Mouse (Mus musculus) gastrocnemius, adult 8-10 months (tissue): ENCODE data around the gene Fam243. TPM values are rescaled to one million over a fixed set of nuclear protein-coding genes. Genes with fewer than 3 reads are reported as not detected.
A peak's percentile ranks its signal among the peaks of the same experiment; 100 is the strongest.

Source experiments
- DNase-seq, 2 experiments: peaks; one replicate each; pipeline ENCODE4 v3.0.0; 2022; ENCODE audit warnings: low spot score in 2 of 2
- total RNA-seq, 4 experiments: library from RNA; stranded (reverse); gene quantifications; 2 replicates each; pipeline ENCODE4 v1.2.4; 2022

Gene Fam243
- total RNA-seq, result not detected

- DNase-seq, result no peak
Observed at GRCm38 (mm10) chr16:92321341-92321740, at the start of gene Fam243. Fam243 (minus strand) TSS chr16:92321441.

DNA sequence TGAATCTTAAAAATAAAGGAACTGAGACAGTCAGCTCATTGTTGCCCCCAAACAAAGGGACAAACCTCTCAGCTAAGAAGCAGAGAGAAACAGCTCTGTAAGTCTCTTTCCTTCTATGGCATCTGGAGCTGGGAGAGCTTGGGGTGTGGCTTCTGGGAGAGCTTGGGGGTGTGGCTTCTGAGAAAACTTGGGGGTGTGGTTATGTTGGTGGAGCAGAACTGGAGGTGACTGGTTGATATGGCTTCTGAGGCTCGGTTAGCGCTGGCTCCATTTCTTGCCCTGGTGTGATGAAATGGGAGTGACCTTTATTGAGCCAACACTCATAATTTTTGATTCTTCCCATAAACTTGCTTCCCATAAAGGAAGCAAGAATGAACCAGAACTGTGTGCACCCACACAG, 48.0 kb upstream of the Fam243 start:
- no peak for DNase-seq

DNA sequence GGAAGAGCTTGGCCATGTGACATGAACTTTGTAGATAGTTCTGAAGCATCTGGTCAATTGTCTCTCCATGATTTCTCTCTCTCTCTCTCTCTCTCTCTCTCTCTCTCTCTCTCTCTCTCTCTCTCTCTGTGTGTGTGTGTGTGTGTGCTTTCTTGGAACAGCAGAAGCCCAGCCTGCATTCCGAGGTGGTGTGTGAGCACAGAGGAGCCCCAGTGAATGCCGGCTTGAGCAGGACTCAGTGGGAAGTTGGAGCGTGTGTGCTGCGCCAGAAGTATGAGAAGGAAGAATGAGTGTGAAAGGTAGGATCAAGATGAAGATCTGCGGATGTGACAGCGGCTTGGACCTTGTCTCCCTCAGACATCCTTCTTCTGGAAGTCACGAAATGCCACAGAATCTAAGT, 44.2 kb upstream of the Fam243 start:
- DNase-seq, result no peak

- no peak for DNase-seq
Observed at GRCm38 (mm10) chr16:92360711-92361110, 39.5 kb upstream of the Fam243 start.

GRCm38 (mm10) chr16:92359229-92359628, 38.0 kb upstream of the Fam243 start, which contains the start of gene Kcne1:
Kcne1 (minus strand) TSS chr16:92359468.
- DNase-seq, result no peak

GRCm38 (mm10) chr16:92358734-92359133, 37.5 kb upstream of the Fam243 start:
- DNase-seq, result no peak

DNA sequence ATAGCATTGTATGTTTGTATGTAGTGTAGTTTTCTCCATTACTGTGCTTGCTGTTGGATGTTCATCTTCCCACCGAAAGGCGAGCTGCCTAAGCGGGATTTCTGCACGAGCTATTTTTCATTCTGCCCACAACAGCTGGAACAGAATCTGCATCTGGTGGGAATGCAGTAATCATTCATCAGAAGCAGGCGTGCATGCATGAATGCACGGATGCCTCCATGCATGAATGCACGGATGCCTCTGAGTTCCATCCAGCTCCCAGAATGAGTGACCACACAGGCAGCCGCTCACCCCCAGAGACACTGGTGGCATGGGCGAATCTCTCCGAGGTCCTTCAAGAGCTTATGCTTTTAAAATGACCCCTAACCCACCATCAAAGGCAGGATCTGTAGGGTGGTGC, 36.3 kb upstream of the Fam243 start:
- DNase-seq, result no peak

DNA sequence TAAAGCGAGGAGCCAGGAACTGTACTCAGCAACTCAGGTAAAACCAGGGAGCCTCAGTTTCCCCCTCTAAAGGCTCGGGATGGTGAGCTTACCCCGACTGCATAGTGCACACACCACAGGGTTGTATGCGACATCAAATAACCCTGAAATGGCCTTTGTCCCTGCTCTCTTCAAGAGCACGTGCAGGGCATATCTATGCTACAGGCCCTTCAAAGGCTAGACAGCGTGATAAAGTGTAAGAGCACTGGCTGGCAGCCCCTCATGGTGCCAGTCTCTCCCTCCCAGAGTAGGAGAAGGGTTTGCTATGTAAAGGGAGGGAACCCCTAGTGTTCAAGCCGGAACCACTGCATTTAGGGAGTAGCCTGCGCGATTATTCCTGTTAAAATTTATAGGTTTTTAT, 35.8 kb upstream of the Fam243 start:
- DNase-seq, result no peak

DNA sequence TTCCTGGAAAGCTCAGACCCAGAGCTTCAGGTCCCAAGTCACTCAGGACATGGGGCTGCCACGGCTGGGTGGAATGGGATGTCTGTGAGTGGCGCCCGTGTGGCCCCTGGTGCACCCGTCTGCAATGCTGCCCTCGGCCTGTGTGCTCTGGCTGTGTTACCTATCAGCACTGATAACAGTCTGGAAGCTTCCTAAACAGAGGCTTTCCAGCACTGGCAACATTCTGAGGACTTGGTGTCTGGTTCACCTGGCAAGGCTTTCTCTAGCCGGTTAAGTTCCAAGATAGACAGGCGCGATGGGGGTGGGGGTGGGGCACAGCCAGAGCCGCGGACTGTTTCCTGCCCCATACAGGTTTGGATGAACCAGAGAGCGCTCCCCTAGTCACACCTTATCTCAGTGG, 34.7 kb upstream of the Fam243 start:
- DNase-seq, result no peak

DNA sequence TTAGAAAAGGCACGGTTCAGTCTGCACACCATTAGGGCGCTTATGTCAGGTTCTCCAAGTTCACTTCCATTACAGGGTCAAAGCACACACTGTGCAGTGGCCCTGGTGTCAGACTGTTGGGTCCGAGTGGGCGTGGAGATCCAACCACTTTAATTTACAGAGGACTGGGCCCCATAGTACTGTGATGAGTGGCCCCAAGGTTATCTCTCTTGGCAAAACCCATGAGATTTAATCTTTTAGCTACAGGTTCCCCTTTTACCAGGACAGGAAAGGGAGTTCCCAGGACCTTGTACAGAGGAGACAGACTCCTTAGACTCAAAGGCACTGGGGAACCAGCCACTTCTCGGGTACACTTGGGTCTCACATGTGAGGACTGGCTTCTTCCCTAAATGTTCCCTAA, 34.1 kb upstream of the Fam243 start:
- no peak for DNase-seq

GRCm38 (mm10) chr16:92353897-92354296, 32.7 kb upstream of the Fam243 start:
- no peak for DNase-seq

DNA sequence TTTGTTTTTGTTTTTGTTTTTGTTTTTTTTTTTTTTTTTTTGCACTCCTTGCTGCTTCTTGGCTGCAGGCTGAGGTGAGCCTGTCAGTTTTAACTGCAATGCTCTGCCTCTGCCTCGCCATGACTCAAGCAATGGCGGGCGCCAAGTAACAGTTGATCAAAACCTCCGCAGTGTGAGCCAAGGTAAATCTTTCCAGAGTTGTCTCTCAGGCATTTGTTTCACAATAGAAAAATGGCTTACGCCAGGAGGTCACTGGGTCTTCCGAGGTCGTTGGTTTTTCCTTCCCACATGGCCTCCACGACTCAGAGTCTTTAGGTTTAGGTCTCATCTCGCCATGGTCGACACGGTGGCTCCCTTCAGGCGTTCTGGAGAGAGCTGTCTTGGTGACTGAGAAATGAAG, 32.1 kb upstream of the Fam243 start:
- DNase-seq, result no peak

DNA sequence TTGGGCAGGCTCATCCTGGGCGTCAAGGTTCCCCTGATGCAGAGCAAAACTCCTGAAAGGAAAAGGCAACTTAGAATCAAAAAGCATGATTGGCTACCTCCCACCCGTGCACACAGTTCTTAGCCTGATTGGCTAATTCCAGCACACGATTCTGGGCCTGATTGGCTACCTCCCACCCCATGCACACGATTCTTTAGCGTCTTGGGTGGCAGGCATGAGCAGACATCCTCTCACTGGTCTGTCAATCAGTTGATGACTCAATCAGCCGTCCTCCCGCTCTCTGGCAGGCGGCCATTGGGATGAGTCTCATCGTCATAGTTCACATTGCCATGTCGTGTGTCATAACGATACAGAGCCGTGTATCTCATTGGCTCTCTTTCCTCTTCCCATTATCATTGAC, 27.7 kb upstream of the Fam243 start:
- no peak for DNase-seq

DNA sequence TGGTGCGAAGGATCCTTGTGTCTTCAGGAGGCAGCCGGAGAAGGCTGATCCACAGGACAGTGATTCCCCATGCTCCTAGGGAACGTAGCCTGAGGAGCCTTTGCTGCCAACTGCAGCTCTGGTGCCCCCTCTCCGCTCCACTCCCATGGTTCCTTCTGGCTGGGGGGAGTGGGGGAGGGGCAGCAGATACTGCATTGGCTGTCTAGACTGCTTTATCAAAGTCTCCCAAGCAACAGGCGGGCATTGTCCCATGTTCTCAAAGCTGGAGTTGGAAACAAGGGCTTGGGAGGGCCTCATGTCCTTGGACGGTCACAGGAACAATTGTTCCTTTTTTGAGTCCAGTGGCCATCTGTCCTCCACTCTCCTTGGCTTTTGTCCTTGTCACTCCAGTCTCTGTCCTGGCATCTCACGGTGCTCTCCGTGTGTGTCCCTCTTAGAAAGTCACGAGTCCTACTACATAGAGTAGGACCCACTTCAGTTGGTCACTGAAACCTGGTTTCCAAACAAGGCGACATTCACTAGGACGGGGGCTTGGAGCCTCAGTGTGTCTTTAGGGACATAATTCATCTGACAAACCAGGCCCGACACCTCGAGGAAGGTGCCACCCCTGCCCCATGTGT, 25.2 kb upstream of the Fam243 start:
- DNase-seq, result no peak

DNA sequence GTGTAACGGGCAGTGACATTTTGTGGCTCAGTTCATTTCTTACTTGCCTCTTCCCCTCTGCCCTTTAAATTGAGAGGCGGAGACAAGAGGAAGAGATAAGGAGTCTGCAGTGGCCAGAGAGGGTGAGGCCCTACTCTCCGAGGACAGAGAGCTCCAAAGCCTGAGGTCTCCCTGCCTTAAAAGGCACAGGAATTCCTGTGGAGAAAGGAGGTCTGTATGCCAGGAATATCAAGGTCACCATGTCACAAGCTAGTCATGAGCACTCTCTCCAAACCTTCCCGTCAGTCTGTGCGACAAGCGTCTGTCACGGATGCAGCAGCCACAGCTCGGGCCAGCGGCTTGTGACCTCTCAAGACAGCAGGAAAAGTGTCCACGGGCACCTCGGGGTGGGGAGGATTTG, 23.9 kb upstream of the Fam243 start:
- no peak for DNase-seq

DNA sequence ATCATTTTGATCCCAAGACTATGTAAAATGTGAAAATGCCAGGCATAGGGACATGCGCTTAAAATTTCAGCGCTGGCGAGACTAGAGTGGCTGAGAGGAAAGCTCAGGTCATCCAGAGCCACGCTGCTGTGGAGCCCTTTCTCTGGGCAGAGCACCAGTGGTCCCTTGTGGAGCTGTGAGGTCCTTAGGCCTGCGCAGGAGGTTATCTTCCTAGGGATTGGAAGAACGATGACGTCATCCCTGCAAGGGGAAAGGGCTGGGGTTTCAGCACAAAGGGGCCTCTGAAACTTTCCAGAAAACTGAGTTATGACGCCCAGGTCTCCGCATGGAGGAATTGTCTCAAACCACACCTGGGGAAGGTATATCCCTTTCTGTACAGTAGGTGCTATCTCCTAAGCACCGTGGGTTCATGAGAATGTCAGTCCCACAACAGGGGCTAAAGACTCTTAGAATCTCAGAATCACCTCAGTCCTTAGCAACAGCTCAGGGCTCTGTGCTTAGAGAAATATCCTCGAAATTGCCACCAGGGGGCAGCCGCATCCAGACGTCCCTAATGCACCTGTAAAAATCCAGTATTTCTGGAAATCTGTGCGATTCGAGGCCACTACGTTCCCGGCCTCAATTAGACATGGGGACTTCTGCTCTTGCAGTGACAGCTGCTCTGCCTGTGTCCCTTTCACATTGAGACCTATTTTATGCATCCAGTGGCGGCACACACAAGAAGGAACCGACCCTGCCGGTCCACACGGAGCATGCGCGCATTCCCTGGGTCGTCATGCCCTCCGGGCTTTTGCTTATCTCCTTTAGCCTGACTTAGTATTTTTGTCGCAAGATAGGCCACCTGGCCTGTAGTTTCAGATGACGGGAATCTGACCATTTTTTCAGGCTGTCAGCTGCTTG, 19.6 kb upstream of the Fam243 start:
- peak; percentile 13 to 20 for DNase-seq

GRCm38 (mm10) chr16:92336280-92336679, 15.0 kb upstream of the Fam243 start:
- DNase-seq, result peak; percentile 27 to 53

- DNase-seq, result no peak
Observed at GRCm38 (mm10) chr16:92334600-92334999, 13.4 kb upstream of the Fam243 start.

- no peak for DNase-seq
Observed at GRCm38 (mm10) chr16:92330966-92331365, 9.7 kb upstream of the Fam243 start.

DNA sequence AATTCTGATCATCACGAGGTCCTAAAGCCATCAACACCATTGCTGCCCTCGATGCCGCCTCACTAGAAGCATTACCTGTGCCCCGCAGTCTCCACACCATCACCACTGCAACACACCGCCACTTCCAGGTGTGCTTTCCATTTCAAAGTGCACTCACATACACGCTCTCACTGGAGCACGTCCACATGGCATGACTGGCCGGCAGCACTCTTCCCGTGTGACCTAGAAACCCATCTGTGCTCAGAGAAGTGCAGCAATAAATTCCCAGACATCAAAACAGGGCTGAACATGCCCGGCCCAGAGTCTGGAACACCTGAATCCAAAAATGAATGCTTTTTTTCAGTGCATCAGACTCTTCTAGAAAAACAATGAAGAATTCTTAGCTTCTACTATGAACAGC, 6.7 kb upstream of the Fam243 start:
- no peak for DNase-seq

DNA sequence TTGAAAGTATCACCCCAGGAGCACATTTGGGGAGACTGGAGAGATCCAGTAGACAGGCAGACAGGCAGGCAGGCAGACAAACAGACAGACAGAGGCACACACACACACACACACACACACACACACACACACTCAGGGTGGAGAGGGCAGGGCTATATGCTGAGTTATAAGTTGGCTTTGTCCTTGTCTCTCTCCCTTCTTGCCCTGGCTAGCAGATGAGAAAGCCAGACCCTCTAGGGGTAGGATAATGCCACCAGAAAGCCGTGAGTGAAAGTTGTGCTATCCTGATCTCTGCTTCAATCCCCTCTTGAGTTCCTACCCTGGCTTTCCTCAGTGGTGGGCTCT, 3.8 kb upstream of the Fam243 start:
- no peak for DNase-seq

- DNase-seq, result no peak
Observed at GRCm38 (mm10) chr16:92324309-92325061, 3.2 kb upstream of the Fam243 start.
